8 mouse cellular contexts compared by ENCODE assay signal in genomic region chr11:69266253-69266652, GRCm38 (mm10). TPM values are rescaled to one million over a fixed set of nuclear protein-coding genes. Genes with fewer than 3 reads are reported as not detected.
DNase-seq lines count a peak whose midpoint lies in the region; ATAC-seq and TF ChIP-seq lines count a peak whose summit lies in the region.

No protein-coding gene starts in this region.

- H3K9me3 ChIP-seq in kidney, embryonic 14.5 days (ENCODE audit: control insufficient read depth, low read length) = no peaks in the 10 kb centered on the region
- no peaks in the 10 kb centered on the region for H3K9me3 ChIP-seq in hindbrain, embryonic 16.5 days (ENCODE audit: control insufficient read depth, low read length)
- H3K9me3 ChIP-seq in limb, embryonic 14.5 days (ENCODE audit: control insufficient read depth, low read length) = no peaks in the 10 kb centered on the region

- DNase-seq in kidney, adult 9 months = no peak
- peak; percentile 46 to 62 for DNase-seq in frontal cortex, postnatal 25 days (ENCODE audit: low spot score in 2 of 2)
- peak; percentile 17 for DNase-seq in limb, embryonic 14.5 days (ENCODE audit: low spot score)
- DNase-seq in right cerebral cortex, postnatal 36 days (ENCODE audit: low spot score in 2 of 2) = peak; percentile 84 to 90
- no peak for DNase-seq in ovary, postnatal 10 days (ENCODE audit: low spot score)

- WGBS in kidney, embryonic 14.5 days = 15% methylated on average over 10 of the region's 10 CpGs
- 14% methylated on average over 10 of the region's 10 CpGs for WGBS in hindbrain, embryonic 16.5 days
- 28% methylated on average over 10 of the region's 10 CpGs for WGBS in limb, embryonic 14.5 days

- no peak for TF ChIP-seq POLR2A in limb, embryonic 14.5 days (IDR thresholded peaks at IDR 0.05; ENCODE audit: borderline replicate concordance, extremely low read depth, insufficient read depth, insufficient read length)

- no peaks in the 10 kb centered on the region; the same call in 1 of the 2 replicates for H3K27me3 ChIP-seq in kidney, embryonic 14.5 days (ENCODE audit: control insufficient read depth, insufficient read depth, low read length)
- no peaks in the 10 kb centered on the region for H3K27me3 ChIP-seq in hindbrain, embryonic 16.5 days (replicated peaks; ENCODE audit: control insufficient read depth, insufficient read depth, low read length)
- no peaks in the 10 kb centered on the region for H3K27me3 ChIP-seq in limb, embryonic 14.5 days (ENCODE audit: control insufficient read depth, insufficient read depth, low read length)

- peak overlapping the region; percentile 25; the same call in 1 of the 2 replicates for H3K4me2 ChIP-seq in kidney, embryonic 14.5 days (replicated peaks; ENCODE audit: low read depth, low read length)
- H3K4me2 ChIP-seq in hindbrain, embryonic 16.5 days (ENCODE audit: low read length) = peak overlapping the region; percentile 47
- 0 out of 2 replicates have a peak overlapping the region, but pooled peaks have one; percentile 8 for H3K4me2 ChIP-seq in limb, embryonic 14.5 days (replicated peaks; ENCODE audit: low read depth, low read length, severe bottlenecking)

- ATAC-seq in kidney, embryonic 14.5 days (ENCODE audit: low FRiP score, low TSS enrichment) = no peak
- ATAC-seq in cerebellum, adult (ENCODE audit: insufficient number of reproducible peaks, low FRiP score, low TSS enrichment) = peak; percentile 49; the same call in 1 of the 2 replicates
- peak; percentile 92 for ATAC-seq in hindbrain, embryonic 16.5 days
- ATAC-seq in limb, embryonic 14.5 days (ENCODE audit: low FRiP score, low read depth) = peak; percentile 47; the same call in 1 of the 2 replicates

- peaks cover 5% of the 10 kb centered on the region; the same call in 1 of the 2 replicates for H3K4me1 ChIP-seq in kidney, embryonic 14.5 days (ENCODE audit: control insufficient read depth, insufficient read depth, low read length)
- peaks cover 12% of the 10 kb centered on the region for H3K4me1 ChIP-seq in hindbrain, embryonic 16.5 days (ENCODE audit: control insufficient read depth, insufficient read depth, low read depth, low read length)
- H3K4me1 ChIP-seq in limb, embryonic 14.5 days (ENCODE audit: control insufficient read depth, insufficient read depth, low read length) = no peaks in the 10 kb centered on the region

- no peaks in the 10 kb centered on the region for H3K36me3 ChIP-seq in kidney, embryonic 14.5 days (ENCODE audit: control insufficient read depth, insufficient read depth, low read length)
- no peaks in the 10 kb centered on the region for H3K36me3 ChIP-seq in hindbrain, embryonic 16.5 days (ENCODE audit: control insufficient read depth, insufficient read depth, low read length)
- H3K36me3 ChIP-seq in limb, embryonic 14.5 days (ENCODE audit: control insufficient read depth, insufficient read depth, low read length) = no peaks in the 10 kb centered on the region

- no peak overlapping the region for H3K27ac ChIP-seq in kidney, embryonic 14.5 days (ENCODE audit: low read depth, low read length)
- peak overlapping the region; percentile 72 for H3K27ac ChIP-seq in hindbrain, embryonic 16.5 days (ENCODE audit: low read depth, low read length)
- no peak overlapping the region for H3K27ac ChIP-seq in limb, embryonic 14.5 days (replicated peaks; ENCODE audit: low read depth, low read length)

- H3K9ac ChIP-seq in kidney, embryonic 14.5 days (ENCODE audit: low read depth, low read length) = no peak overlapping the region
- H3K9ac ChIP-seq in hindbrain, embryonic 16.5 days (ENCODE audit: low read depth, low read length) = peak overlapping the region; percentile 36; the same call in 1 of the 2 replicates
- no peak overlapping the region for H3K9ac ChIP-seq in limb, embryonic 14.5 days (ENCODE audit: low read depth, low read length, severe bottlenecking)

- no peak overlapping the region for H3K4me3 ChIP-seq in kidney, embryonic 14.5 days (ENCODE audit: low read length)
- H3K4me3 ChIP-seq in hindbrain, embryonic 16.5 days (ENCODE audit: low read length) = peak overlapping the region; percentile 14
- no peak overlapping the region for H3K4me3 ChIP-seq in limb, embryonic 14.5 days (replicated peaks; ENCODE audit: low read length)

RNA-seq across cellular contexts. Expression of gene Gucy2e, which starts 29.4 kb away (rescaled TPM):
- polyA plus RNA-seq in kidney, embryonic 14.5 days (2014; fragmentation: Nextera tagmentation; extraction: Ambion mirVana) = 0.07 and 0.11 TPM in 2 replicates
- 0.51 and 0.69 TPM in 2 replicates for polyA plus RNA-seq in hindbrain, embryonic 16.5 days (2015; fragmentation: Nextera tagmentation; extraction: Ambion mirVana)
- 0.09 and 0.14 TPM in 2 replicates for polyA plus RNA-seq in limb, embryonic 14.5 days (2012; rRNA removed)
- 0.06 and 0.12 TPM in 2 replicates for polyA plus RNA-seq in limb, embryonic 14.5 days (2014; fragmentation: Nextera tagmentation; extraction: Ambion mirVana)

RNA-seq across cellular contexts. Expression of gene Cntrob, which starts 57.3 kb away (rescaled TPM):
- polyA plus RNA-seq in kidney, embryonic 14.5 days (2014; fragmentation: Nextera tagmentation; extraction: Ambion mirVana) = 18.4 and 20.1 TPM in 2 replicates
- 15.5 and 16.4 TPM in 2 replicates for polyA plus RNA-seq in hindbrain, embryonic 16.5 days (2015; fragmentation: Nextera tagmentation; extraction: Ambion mirVana)
- 40.0 and 44.0 TPM in 2 replicates for polyA plus RNA-seq in limb, embryonic 14.5 days (2012; rRNA removed)
- polyA plus RNA-seq in limb, embryonic 14.5 days (2014; fragmentation: Nextera tagmentation; extraction: Ambion mirVana) = 14.6 and 15.7 TPM in 2 replicates

RNA-seq across cellular contexts. Expression of gene Trappc1, which starts 57.5 kb away (rescaled TPM):
- polyA plus RNA-seq in kidney, embryonic 14.5 days (2014; fragmentation: Nextera tagmentation; extraction: Ambion mirVana) = 175 and 217 TPM in 2 replicates
- 177 and 185 TPM in 2 replicates for polyA plus RNA-seq in hindbrain, embryonic 16.5 days (2015; fragmentation: Nextera tagmentation; extraction: Ambion mirVana)
- polyA plus RNA-seq in limb, embryonic 14.5 days (2012; rRNA removed) = 92.7 and 93.7 TPM in 2 replicates
- polyA plus RNA-seq in limb, embryonic 14.5 days (2014; fragmentation: Nextera tagmentation; extraction: Ambion mirVana) = 138 and 144 TPM in 2 replicates

RNA-seq across cellular contexts. Expression of gene Kcnab3, which starts 59.8 kb away (rescaled TPM):
- polyA plus RNA-seq in kidney, embryonic 14.5 days (2014; fragmentation: Nextera tagmentation; extraction: Ambion mirVana) = 1.4 and 3.2 TPM in 2 replicates
- 4.9 and 6.0 TPM in 2 replicates for polyA plus RNA-seq in hindbrain, embryonic 16.5 days (2015; fragmentation: Nextera tagmentation; extraction: Ambion mirVana)
- 4.0 and 4.1 TPM in 2 replicates for polyA plus RNA-seq in limb, embryonic 14.5 days (2012; rRNA removed)
- 2.0 and 2.2 TPM in 2 replicates for polyA plus RNA-seq in limb, embryonic 14.5 days (2014; fragmentation: Nextera tagmentation; extraction: Ambion mirVana)

Comparison
In these comparisons a context has a peak if more than half of its experiments do, and no peak if none do; other contexts are left out.
1. DNase-seq: peak in frontal cortex, postnatal 25 days (2 of 2), limb, embryonic 14.5 days (single experiment) and right cerebral cortex, postnatal 36 days (2 of 2); none in kidney, adult 9 months (single experiment) and ovary, postnatal 10 days (single experiment).
2. Peak in every context shown above with its lines, with median percentiles within 50 percentile points of each other: H3K4me2 ChIP-seq.